Mouse (Mus musculus) kidney, adult 8-10 months (tissue): Measurements from ENCODE around the gene Oxld1.
"Not testable (repeated sequence)": the region's sequence is repeated elsewhere in the genome, so short reads cannot be mapped to it uniquely, and the experiment has no call there.

Source experiments
- DNase-seq, 2 experiments: peaks; one replicate each; pipeline ENCODE4 v3.0.0; 2022

Oxld1 gene

DNA sequence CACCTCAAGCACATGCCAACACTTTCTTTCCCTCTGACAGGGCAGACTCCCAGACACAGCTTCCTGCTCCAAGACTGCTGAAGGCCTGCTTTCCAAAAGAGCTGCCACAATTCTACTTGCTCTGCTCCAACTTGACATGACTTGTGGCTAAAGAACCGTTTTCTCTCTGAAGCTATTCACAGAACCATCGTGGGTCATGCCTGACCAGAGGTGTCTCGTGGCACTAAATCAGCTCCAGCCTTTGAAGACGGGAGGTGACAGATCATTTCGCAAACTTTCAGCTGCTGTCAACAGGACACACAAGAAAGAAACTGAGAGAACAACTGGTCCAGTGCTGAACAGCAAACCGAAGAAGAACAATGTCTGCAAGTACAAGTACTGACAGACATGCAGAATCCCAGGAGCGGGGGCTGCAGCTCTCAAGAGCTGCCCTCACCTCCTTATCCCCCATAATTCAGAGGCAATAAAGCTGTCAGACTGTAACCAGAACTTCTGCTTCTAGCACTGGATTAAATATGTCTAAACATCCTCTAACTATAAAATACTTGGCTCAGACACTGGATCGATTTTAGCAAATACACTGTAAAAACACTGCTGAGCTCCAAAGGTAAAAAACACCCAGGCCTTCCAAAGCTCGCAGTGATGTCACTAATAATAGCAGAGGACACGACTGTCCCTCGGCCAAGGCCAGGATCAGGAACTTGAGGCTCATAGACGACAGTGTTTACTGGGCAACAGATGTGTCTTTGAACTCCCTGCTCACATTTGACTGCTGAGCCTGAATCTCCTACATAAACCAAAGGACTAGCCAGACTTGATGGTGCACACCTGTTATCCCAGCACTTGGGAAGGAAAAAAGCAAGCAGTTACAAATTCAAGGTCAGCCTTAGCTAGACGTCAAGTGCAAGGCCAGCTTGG, 35.0 kb downstream of the Oxld1 start:
- DNase-seq, result no peak

DNA sequence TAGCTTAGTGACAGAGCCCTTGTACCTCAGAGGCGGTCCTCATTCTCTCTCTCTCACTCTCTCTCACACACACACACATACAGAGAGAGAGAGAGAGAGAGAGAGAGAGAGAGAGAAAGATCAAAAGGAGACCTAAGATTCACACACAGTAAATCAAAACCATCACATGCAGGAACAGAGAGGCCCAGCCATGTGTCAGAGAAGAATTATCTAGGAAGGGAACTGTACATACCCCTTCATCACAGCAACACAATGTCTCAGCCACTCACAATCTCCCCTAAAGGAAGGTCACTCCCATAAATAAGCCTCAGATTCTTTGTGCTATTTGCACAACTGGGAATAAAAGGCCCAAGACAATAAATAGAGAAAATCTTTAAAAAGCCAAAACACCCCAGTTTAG, 39.3 kb downstream of the Oxld1 start:
- no peak for DNase-seq

DNA sequence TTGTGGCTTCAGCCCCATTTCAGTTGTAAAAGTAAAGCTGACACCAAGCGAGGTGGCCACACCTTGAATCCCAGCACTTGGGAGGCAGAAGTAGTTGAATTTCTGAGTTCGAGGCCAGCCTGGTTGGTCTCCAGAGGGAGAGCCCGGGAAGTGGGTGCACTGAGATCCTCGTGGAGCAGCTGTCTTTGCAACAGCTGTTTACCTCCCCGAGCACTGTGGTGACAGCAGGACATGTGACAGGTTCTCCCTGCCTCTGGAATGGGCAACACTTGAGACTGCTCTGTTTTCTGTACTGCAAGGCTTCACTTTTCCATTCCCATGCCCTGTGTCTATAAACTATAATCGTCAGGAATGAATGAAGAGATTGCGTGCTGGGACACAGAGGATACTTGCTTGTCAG, 40.0 kb downstream of the Oxld1 start:
- DNase-seq, result no peak

DNA sequence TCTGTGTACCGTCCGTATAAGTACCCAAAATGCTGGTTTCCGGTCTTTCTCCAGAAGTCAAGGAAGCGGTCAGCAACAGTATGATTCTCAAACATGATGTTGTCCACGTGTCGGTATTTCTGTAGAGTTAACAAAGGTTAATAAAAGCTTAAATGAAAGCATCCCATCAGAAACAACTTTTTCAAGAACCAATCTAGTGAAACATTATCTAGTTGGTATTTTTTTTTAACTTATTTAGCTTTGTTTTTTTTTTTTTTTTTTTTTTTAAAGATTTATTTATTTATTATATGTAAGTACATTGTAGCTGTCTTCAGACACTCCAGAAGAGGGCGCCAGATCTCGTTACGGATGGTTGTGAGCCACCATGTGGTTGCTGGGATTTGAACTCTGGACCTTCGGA, 44.2 kb downstream of the Oxld1 start:
- not testable (repeated sequence) for DNase-seq
